Mouse (Mus musculus) layer of hippocampus, postnatal 10 days (tissue): ENCODE results near the gene Itga5. TPM values are rescaled to one million over a fixed set of nuclear protein-coding genes. Genes with fewer than 3 reads are reported as not detected.
A peak's percentile ranks its signal among the peaks of the same experiment; 100 is the strongest.

Experiments used
- DNase-seq, 2 experiments: peaks; one replicate each; pipeline ENCODE4 v3.0.0; 2021; ENCODE audit warnings: low spot score in 2 of 2
- total RNA-seq, 2 experiments: library from RNA; stranded (reverse); gene quantifications; 2 replicates each; pipeline ENCODE4 v1.2.3; 2021

Itga5 gene
- total RNA-seq, 2 experiments from 2014 or later, result 6.7 to 7.5 TPM

DNA sequence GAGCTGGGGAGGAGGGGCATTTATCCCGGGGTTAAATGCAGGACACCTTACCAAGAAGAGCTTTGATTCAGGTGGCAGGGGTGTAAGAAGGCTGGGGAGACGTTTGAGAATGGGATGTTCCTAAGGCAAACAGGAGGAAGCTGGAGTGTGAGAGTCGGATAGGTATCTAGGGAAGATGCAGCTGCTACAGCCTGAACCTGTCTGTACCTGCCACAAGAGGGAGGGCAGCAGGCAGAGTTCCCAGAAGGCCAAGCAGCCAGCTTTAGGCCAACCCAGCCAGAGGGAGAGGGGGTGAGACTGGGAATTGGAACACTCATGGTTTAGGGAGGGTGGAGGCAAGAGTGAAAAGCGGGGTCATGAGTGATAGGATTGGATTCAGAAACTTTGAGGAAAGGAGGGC is 25.8 kb downstream of the Itga5 start:
- DNase-seq, result no peak

GRCm38 (mm10) chr15:103339961-103340337 is 26.6 kb downstream of the Itga5 start, which contains the start of gene Zfp385a:
Zfp385a (minus strand) TSS chr15:103340093.
- DNase-seq, result peak; percentile 59 to 76

- DNase-seq, result no peak
Measured at GRCm38 (mm10) chr15:103339166-103339960, 27.2 kb downstream of the Itga5 start.

GRCm38 (mm10) chr15:103338829-103339165 is 27.8 kb downstream of the Itga5 start:
- no peak for DNase-seq

GRCm38 (mm10) chr15:103336996-103337667 is 29.4 kb downstream of the Itga5 start:
- no peak for DNase-seq

DNA sequence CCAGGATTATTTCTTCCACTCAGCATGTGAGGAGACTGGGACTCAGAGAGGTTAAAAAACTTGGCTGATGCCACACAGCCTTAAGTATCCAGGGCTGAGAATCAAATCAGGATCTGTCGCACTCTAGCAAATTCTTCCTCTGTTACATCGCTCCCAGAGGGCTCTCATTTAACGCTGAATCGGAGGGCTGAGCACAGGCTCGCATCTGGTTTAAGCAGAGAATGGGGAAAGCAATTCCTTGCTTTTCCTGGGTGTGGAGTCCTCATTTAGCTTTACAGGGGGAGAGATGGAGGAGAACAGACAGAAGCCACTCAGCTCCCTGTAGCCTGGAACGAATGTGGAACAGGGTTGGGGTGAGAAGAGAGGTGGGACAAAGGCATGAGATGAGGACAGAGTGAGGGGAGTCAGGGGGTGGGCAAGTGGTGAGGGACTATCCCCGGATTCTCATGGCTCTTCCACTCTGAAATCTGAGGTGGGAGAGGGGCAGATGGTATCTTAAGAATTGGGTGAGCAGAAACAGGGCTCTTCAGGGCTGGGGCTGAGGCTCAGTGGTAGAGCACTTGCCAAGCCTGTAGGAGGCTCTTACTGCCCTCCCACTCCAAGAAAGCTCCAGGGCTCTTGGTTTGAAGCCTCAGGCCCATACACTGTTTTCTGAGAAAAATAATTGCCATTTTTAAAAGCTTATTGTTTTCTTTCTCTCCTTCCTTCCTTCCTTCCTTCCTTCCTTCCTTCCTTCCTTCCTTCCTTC is 30.9 kb downstream of the Itga5 start:
- DNase-seq, result no peak

- no peak for DNase-seq
Measured at GRCm38 (mm10) chr15:103335040-103335439, 31.5 kb downstream of the Itga5 start.

DNA sequence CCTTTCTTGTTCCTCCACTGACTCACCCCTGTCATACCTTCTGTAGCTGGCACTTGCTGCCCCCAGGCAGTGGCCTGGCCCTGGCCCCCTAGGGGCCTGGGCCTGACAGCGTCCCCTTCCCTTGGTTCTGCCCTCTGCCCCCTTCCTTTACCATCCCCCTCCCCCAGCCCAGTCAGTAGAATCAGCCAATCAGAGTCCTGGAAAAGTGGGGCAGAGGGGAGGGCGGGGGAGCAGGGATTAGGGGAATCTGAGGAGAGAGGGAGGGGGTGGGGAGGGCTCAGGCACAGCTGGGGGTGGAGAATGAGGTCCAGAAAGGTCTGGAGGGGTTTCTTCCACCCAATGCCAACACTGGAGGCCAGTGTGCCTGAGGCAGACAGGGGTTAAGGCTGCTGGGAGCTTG is 32.4 kb downstream of the Itga5 start:
- no peak for DNase-seq

GRCm38 (mm10) chr15:103333738-103334137 is 32.8 kb downstream of the Itga5 start:
- DNase-seq, result no peak

DNA sequence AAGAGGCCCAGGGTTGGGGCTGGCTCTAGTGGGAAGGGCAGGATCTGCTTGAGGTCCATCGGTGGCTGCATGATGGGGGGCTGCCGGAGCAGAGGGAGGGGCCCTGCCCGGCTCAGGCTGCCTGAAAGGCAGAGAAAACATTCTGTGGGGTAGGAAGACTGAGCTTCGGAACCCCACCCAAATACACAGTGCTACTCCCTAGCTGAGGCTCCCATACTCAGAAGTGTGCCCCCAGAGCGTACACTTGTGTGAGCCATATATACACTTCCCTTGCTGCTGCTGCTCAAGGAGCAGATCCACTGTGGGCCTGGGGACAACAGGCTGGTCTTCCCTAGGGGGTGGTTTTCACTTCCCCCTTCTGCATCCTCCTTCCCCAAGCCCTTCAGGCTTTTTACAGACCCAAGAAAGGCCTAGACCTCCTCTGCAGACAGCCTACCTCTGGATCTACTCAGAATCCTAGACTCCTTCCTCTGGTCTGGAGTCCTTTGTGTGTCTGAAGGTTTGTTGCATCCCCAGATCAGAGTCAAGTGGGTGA is 33.4 kb downstream of the Itga5 start:
- DNase-seq, result no peak

GRCm38 (mm10) chr15:103323455-103324247 is 42.9 kb downstream of the Itga5 start:
- peak; percentile 86 to 91 for DNase-seq

DNA sequence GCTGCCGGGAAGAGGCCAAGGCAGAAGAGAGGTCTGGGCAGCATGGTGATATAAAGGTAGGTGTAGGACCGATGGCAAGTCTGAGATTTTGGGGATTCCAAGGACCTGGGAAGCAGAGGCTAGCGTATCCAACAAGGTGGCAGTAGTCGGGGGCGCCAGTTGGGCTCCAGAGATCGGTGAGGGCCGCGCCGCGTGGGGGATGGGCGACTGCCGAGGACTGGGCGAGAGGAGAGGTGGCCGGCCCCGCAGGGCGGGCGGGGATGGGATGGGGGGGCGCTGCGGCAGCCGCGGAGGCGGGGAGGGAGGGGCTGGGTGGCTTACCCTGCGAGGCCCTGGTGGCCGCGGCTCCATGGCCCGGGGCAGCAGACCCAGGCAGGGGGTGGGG is 43.5 kb downstream of the Itga5 start:
- DNase-seq, result peak; percentile 63 to 77

GRCm38 (mm10) chr15:103322396-103322795 is 44.2 kb downstream of the Itga5 start:
- DNase-seq, result no peak

DNA sequence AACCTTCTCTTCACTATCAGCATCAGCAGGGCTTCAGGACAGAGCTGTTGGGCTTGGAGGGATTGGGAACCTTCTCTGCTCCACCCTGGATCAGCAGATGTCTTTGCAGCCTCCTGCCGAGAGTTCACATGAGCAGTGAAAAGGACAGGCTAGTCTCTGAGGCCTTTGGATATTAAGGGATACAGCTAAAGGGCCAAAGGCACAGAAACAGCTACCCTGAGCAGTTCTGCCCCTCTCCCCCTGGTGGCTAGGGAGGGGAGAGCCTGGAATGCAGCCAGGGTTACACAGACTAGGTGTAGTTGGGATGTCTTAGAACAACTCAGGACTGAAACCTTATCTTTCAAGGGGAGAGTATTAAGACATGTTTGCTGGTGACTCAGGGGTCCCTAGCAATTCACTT is 45.5 kb downstream of the Itga5 start:
- DNase-seq, result no peak

GRCm38 (mm10) chr15:103318201-103318816 is 48.3 kb downstream of the Itga5 start:
- no peak for DNase-seq

- no peak for DNase-seq
Measured at GRCm38 (mm10) chr15:103317731-103318130, 48.8 kb downstream of the Itga5 start.

- no peak for DNase-seq
Measured at GRCm38 (mm10) chr15:103317120-103317519, 49.4 kb downstream of the Itga5 start.

DNA sequence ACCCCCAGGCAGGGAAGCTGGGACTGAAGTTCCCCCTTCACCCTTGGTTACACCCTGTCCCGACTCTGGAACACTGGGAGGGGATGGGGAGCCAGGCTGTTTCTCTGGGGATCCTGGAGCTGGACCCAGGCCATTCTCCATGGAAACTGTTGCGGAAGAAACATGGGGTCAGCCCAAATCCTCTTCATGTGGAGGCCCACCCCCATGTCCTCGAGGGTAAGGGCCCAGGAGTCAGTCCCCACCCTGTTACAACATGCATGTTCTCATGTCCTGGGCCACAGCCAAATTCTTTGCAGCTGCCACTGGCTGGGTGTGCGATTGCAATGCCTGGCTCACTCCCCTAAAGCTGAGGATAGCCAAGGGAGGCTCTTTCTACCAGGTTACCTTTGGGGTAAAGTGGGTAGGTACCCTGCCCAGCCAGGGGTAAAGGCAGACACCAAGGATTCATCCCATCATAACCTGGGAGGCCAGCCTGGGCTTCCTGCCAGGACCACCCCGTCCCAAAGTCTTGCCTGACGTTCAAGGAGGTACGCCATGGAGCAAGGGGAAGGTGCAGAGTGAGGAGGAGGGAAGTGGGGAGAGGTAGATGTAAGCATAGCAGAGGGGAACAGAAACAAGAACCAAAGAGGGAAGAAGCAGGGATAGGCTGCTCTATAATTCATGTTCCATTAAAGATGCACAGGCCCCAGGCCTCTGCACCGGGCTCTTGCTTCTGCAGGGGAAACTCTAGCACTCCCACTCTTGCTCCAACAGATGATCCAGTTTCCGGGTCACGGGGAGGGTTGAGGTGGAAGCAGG is 50.4 kb downstream of the Itga5 start:
- no peak for DNase-seq

DNA sequence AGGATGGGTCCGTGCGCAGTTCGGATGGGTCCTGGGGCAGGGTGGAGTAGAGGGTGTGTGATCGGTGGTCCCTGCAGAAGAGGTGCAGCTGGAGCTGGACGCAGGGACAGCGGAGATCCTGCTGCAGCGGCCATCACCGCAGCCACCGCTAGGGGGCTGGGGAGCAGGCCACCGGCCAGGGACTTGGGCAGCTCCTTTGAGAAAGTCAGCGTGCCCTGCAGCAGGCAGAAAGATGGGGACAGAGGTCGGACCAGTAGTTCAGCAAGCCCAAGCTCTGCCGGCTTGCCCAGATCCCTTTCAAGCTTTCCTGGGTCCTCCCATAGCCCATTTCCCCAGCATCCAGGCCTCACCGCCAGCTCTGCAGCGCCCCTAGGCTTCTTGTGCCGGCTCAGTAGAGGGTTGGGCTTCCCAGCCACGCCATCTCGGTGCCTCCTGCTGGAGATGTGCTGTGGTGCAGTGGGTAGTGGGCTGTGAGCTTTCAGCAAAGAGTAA is 51.5 kb downstream of the Itga5 start:
- DNase-seq, result peak; percentile 78 to 84

- DNase-seq, result no peak
Measured at GRCm38 (mm10) chr15:103314181-103314580, 52.4 kb downstream of the Itga5 start.
